Mouse (Mus musculus) cerebral cortex, adult 2 months (tissue): ENCODE data around the gene Sptb.

ENCODE experiments used
- WGBS: fragments of 180-500 bp; shearing (Covaris S2); methylation state at CpG from one replicate; pipeline ENCODE4 v1.1.7; 2018; 5-methylcytosine and 5-hydroxymethylcytosine counted together

Gene Sptb

DNA sequence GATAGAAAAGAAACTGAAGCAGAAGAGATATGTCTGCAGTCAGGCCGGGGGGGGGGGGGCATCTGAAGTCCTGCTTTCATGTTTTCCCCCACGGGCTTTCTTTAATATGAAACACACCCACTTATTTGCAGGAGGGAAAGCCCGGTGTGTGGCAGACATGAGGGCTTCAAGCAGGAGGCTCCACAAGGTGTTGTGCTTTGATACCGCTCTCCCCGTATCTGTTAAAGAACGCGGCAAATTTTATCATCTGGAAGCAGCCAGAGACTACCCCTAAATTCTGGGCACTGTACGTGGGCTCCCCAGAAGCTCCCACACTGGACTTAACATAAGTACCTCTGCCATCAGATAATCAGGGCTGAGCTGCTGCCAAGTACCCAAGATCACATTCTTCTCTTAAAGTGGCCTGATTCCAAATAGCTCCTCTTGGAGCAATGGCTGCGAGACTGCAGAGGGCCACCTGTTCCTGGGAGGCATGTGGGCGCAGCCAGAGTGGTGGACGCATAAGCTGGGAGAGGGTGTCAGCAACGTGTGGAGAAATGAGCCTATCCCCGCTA, 39.7 kb downstream of the Sptb start:
- 56% methylated on average over 13 of the region's 13 CpGs for WGBS

- 72% methylated on average over 5 of the region's 5 CpGs for WGBS
Measured at GRCm38 (mm10) chr12:76669956-76670530, 40.3 kb downstream of the Sptb start.

DNA sequence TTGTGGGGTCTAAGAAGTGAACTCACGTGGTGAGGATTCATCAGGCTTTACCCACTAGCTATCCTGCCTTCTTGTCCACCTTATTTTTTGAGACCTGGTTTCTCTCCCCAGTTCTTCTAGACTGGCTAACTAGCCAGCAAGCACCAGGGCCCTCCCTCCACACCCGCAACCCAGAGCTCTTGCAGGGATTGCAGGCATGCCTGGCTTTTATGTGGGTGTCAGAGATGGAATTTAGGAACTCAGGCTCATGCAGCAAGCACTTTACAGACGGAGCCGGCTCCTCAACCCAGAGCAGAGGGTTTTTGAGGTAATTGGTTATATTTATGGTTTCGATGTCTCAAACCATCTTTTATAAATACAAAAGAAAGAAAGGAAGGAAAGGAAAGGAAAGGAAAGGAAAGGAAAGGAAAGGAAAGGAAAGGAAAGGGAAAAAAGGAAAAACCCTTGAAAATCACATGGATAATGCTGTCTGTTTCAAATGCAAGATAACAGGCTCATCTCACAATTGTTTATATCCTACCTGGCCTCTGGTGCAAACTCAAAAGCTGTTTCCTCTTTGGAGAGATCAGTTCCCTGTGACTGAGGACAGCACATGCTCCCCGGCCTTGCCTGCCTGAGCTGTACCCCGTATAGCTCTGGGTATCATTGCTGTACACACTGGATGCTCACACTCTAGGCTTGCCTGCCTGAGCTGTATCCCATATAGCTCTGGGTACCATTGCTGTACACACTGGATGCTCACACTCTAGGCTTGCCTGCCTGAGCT, 41.5 kb downstream of the Sptb start:
- 72% methylated on average over 7 of the region's 7 CpGs for WGBS

DNA sequence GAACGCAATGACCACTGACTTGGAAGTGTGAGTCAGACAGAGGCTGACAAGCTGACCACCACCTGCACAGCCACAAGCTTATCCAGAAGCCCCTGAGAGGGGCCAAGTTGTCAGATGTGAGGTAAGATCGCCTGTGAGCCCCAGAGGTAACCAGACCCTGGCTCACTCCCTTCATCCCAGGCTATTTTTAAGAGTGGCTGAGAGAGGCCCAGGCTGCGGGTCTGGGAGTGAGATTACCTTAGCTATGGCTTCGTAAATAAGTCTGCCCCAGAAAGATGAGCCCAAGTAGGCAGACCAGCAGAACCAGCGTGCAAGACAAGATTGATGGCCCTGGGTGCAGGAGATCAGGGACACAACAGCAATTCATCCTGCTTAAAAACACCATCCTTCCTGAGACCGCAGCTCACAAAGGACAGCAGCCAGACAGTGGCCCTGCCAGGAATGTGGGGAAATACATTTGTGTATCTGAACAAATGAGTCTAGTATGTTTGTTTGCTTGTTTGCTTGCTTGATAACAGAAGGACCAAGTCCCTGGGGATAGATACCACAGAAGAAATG, 58.5 kb downstream of the Sptb start:
- whole genome bisulfite sequencing: 96% methylated on average over 6 of the region's 6 CpGs

DNA sequence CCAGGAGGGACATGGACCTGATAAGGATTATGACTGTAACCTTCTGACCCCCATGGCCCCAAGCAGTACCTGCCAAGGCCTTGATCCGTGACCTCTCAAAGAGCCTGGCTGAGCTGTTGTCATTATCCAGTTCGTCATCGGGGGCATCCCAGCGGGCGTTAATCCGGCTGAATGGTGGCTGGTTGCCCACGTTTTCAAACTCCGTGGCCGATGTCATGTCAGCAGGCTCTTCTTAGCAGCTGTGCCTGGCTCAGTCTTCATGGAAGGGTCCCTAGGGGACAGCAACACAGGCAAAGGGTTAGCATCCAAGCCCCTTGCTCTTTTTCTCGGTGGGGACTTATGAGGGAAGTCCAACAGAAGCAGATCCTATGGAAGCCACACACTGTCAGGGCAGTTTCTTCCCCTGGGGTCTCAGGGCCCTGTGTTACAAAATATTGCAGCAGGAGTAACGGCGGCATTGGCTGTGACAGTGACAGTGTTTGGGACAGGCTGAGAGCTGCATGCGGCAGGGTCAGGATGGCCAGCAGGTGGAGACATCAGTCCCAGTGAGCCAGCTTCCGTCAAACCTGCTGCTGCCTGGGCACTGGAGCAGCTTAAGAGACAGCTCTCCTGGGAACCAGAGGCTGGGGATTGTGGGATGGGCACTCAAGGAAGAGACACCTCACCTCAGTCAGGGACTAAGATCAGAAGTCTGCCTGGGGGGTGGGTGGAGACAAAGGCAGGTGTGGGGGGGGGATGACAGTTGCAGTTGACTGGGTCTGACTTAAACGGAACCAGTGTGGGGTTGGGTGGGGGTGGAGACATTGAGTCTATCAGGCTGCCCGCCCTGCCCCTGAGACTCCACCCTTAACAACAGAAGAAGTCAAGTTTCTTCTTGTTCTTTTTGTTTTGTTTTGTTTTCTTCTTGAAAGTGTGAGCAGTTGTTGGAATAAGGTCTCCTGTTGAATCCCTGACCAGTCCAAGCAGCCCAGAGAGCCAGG, 60.3 kb downstream of the Sptb start:
- WGBS: 45% methylated on average over 16 of the region's 16 CpGs

DNA sequence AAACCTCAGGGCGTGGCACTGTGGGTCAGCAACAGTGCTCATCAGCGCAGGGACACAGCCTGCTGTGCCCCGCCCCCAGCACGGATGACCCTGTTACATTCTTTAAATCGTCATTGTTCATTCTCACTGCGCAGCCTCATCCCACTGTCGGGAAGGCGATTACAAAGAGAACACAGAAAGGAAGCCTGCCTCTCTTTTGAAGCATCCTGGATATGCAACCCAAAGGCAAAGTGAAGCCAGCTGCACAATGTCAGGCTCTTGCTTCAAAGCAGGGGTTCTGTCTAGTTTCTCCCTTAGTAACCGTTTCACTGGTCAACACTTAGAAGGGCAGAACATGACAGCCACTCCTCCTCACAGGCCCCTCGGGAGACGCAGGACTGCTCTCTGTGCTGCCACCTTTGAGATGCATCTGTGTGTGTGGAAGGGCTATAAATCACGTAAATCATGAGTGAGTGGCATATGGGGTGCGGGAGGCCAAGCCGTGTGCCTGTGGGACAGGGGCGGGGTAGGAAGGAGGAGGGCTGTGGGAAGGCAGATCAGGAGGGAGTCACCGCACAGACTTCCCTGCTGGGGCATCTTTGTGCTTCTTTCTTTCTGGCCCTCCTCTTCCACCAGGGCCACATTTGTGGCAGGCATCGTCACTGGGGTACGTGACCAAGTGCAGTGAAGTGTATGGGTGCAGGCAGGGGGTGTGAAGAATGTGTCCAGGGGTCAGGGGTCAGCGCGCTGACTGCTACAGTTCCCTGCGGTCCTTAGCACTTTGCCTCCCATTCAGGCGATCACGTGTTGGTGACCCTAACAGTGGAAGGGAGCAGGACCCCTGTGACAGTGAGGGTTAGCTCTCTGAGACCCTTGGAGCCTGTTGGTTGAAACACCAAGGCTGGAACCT, 64.9 kb downstream of the Sptb start:
- WGBS: 74% methylated on average over 23 of the region's 23 CpGs

DNA sequence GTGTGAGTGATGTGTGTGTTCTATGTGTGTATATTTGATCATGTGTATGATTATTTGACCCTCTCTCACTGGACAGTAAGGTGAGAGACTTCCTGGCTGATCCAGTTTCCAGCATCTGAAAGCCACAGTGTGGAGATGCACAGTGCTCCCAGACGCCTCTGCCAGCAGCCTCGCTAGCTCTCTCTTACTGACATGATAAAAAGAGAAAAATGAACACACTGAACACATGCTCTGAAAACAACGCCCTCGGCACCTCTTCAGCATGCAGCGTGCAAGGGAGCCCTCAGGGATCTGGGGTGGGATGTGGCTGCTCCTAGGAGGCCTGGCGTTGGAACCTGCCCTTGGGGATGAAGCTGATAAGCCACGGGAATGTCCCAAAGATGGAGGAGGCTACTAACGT, 66.7 kb downstream of the Sptb start:
- WGBS: 46% methylated on average over 8 of the region's 8 CpGs

DNA sequence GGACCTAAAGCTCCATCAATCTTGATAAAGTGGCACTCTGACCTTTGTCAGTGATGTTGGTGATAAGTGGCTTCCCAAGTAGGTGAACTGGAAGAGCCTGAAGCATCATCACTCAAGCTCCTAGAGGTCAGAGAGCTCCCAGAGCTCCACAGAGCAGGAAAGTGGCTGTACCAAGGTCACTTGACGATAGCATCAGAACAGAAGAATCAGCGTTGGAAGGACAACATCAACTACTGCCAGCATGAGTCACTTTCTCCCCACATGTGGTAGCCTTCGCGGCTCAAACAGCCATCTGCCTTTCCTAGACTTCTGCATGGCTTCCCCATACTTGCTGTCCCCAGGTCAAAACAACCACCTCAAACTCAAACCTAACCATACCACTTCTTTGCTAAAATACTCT, 67.7 kb downstream of the Sptb start:
- 70% methylated on average over 4 of the region's 4 CpGs for WGBS

DNA sequence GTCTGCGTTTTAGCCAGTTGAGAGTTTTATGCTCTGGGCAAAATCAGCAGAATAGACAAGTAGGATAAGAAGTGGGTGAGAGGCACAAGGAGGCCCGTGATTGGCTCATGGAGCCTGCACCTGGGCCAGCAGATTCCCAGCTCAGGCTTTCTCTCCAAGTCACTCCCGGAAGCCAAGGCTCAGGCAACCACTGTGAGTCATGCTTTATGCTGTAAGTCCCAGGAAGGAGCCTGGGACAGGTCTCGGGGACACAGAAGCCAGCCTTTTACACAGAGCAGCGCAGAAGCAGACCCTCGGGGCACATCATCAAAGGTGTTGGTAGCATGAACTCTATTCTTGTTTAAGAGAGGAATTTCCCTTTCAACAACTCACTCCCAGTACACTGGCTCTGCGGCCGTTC, 69.7 kb downstream of the Sptb start:
- 55% methylated on average over 8 of the region's 8 CpGs for WGBS

DNA sequence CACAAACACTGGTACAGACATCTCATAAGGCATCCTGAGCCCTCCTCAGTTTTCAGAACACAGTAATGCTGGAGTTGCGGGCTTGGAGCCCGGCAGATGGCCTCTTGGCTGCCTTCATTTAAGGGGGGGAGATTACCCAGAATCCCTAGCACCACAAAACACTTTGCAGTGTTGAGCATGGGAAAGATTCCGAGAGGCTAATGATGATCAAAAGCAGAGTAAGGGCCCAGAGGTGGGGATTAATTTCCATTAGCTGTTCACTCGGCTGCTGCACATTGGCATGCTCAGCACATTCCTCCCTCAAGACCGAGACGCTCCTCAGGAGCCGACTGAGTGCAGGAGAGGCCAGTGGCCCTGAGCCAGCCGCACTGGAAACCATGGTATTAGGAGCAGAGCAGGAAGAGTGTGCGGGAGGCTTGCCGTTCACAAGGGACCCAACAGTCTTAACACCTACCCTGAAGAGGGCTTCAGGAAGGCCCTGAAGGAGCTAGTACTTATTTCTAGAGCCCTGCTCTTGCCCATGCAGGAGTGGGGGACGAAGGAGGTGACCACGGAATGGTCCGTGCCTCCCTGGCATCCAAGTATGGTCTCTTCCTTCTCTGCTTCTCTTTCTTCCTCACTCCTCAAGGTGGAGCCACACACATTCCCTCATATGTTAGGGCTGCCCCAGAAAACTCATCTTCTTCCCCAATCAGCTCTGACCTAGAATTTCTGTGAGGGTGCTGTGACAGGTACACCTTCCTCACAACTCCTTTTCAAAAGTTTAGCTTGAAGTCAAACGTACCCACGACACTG, 75.3 kb downstream of the Sptb start:
- WGBS: 43% methylated on average over 15 of the region's 15 CpGs

DNA sequence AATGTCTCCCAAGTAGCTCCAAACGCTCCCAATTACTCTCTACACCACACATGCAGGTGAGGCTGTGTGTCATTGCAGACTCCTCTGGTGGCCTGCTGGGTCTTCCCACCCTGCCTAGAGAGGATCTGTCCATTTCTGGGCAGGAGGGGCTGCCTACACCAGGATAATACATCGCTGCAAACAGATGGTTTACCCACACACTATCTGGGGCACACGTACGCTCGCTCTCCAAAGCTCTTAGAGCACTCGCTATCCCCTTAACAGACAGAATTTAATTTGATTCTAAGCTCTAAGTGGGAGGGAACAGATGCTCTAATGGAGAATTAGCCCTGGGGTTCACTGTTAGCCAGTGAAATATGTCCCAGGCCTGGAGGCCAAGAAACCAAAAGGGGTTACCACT, 87.0 kb downstream of the Sptb start:
- 79% methylated on average over 6 of the region's 6 CpGs for WGBS

- 75% methylated on average over 5 of the region's 5 CpGs for WGBS
Measured at GRCm38 (mm10) chr12:76619847-76620246, 90.5 kb downstream of the Sptb start.

DNA sequence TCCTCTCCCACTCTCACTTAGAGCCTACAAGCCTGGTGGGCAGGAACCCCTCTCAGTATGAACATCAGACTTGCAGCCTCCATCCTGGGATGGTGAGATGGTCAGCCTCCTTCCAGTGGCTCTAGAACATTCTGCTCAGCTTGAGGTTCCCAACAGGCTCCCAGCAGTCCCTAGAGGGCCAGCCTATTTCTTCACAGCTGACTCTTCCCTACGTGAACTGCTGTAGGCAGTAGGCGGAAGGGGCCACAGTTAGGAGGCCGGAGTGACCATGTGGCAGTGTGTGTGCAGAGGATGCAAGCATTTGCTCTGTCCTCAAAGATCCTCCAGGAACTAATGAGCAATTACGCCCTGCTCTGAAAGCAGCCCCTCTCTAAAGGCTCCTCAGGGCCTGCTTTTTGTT, 92.2 kb downstream of the Sptb start:
- 69% methylated on average over 4 of the region's 4 CpGs for WGBS

- 73% methylated on average over 4 of the region's 4 CpGs for WGBS
Measured at GRCm38 (mm10) chr12:76615580-76615937, 94.8 kb downstream of the Sptb start.

DNA sequence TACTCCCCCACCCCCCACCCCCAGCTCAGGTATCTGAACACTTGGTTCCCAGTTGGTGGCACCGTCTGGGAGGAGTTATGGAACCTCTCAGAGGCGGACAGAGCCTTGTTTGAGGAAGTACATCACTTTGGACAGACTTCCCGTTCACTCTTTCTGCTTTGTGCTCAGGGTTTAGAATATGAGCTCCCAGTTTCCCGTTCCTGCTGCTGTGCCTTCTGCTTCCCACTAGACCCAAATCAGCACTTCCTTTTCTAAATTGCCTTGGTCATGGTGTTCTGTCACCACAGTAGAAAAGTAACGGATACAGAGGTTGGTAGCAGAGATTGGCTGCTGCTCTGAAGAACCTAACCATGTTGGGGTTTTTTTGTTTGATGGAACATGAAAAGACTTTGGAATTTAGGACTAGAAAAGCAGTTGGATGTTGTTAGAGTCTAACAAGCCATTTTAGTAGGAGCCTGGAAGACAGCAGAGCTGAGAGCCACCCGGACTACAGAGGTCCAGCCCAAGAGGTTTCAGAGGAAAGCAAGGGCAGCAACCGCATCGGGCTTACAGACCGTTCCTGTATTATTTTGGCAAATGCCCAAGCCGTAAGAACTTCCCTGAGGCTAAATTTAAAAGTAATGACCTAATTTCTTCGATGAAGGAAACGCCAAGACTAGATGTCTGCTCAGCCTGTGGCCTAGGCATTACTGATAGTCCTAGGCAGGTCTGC, 95.3 kb downstream of the Sptb start:
- WGBS: 51% methylated on average over 12 of the region's 12 CpGs

GRCm38 (mm10) chr12:76612621-76613020, 97.7 kb downstream of the Sptb start:
- 94% methylated on average over 12 of the region's 12 CpGs for WGBS

DNA sequence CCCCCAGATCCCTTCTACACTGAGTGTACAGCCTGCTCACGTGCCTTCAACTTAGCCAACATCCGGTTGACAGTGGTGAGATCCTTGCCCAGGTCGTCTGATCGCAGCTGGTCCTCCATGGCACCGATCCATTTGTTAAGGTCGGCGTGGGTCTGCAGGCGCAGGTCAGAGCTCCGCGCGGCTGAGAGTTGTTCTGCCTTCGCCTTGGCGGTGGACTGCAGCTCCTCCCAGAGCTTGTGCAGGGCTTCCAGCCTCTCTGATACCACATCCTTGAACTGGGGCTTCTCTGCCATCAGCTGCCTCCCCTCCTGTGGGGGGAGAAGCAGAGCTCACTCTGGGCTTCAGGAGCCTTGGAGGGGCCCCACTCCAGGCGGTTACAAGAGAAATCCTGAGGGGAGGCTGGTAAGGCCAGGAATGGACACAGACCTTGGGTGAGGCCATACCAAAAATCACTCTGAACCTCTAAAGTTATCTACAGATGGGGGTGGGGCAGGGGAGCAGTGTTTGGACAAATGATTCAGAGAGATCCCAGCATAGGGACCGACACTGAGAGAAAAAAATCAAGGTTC, 101.3 kb downstream of the Sptb start:
- WGBS: 93% methylated on average over 15 of the region's 15 CpGs

- 59% methylated on average over 11 of the region's 11 CpGs for WGBS
Measured at GRCm38 (mm10) chr12:76608241-76608640, 102.1 kb downstream of the Sptb start.

GRCm38 (mm10) chr12:76605837-76606236, 104.5 kb downstream of the Sptb start:
- 78% methylated on average over 3 of the region's 3 CpGs for WGBS
